Mouse (Mus musculus): ENCODE data around the gene Sgcd.
"Not testable (repeated sequence)": the region's sequence is repeated elsewhere in the genome, so short reads cannot be mapped to it uniquely, and the experiment has no call there.

The Sgcd gene

GRCm38 (mm10) chr11:47765859-47766258 lies 222.9 kb downstream of the Sgcd start:
- no peak for DNase-seq

GRCm38 (mm10) chr11:47763569-47763968 lies 225.2 kb downstream of the Sgcd start:
- DNase-seq = not testable (repeated sequence)

GRCm38 (mm10) chr11:47759015-47759414 lies 229.8 kb downstream of the Sgcd start:
- no peak for DNase-seq

- no peak for DNase-seq
Observed at GRCm38 (mm10) chr11:47742806-47743205, 246.0 kb downstream of the Sgcd start.

- DNase-seq = peak; percentile 2
Observed at GRCm38 (mm10) chr11:47704930-47705787, 283.6 kb downstream of the Sgcd start.

GRCm38 (mm10) chr11:47695611-47696010 lies 293.2 kb downstream of the Sgcd start:
- no peak for DNase-seq

- no peak for DNase-seq
Observed at GRCm38 (mm10) chr11:47658135-47658534, 330.6 kb downstream of the Sgcd start.

- no peak for DNase-seq
Observed at GRCm38 (mm10) chr11:47645911-47646310, 342.9 kb downstream of the Sgcd start.

- DNase-seq = no peak
Observed at GRCm38 (mm10) chr11:47641567-47642259, 347.1 kb downstream of the Sgcd start.

- no peak for DNase-seq
Observed at GRCm38 (mm10) chr11:47640556-47640955, 348.2 kb downstream of the Sgcd start.

- DNase-seq = no peak
Observed at GRCm38 (mm10) chr11:47630186-47630585, 358.6 kb downstream of the Sgcd start.

GRCm38 (mm10) chr11:47609892-47610291 lies 378.9 kb downstream of the Sgcd start:
- no peak for DNase-seq

- no peak for DNase-seq
Observed at GRCm38 (mm10) chr11:47574635-47575034, 414.1 kb downstream of the Sgcd start.

- no peak for DNase-seq
Observed at GRCm38 (mm10) chr11:47568488-47568887, 420.3 kb downstream of the Sgcd start.

- no peak for DNase-seq
Observed at GRCm38 (mm10) chr11:47566156-47566555, 422.6 kb downstream of the Sgcd start.

- no peak for DNase-seq
Observed at GRCm38 (mm10) chr11:47524845-47525244, 463.9 kb downstream of the Sgcd start.

- DNase-seq = peak; percentile 5
Observed at GRCm38 (mm10) chr11:47508047-47508446, 480.7 kb downstream of the Sgcd start.

GRCm38 (mm10) chr11:47503236-47503635 lies 485.5 kb downstream of the Sgcd start:
- DNase-seq = not testable (repeated sequence)

- DNase-seq = no peak
Observed at GRCm38 (mm10) chr11:47473493-47474230, 515.1 kb downstream of the Sgcd start.

- not testable (repeated sequence) for DNase-seq
Observed at GRCm38 (mm10) chr11:47460700-47461099, 528.1 kb downstream of the Sgcd start.

GRCm38 (mm10) chr11:47460149-47460548 lies 528.6 kb downstream of the Sgcd start:
- no peak for DNase-seq

GRCm38 (mm10) chr11:47459214-47459613 lies 529.6 kb downstream of the Sgcd start:
- DNase-seq = no peak

GRCm38 (mm10) chr11:47447790-47448189 lies 541.0 kb downstream of the Sgcd start:
- no peak for DNase-seq

Data from cerebellum, adult 8-10 months (tissue).